ENCODE assay signal across 10 mouse cellular contexts in genomic region chr16:21377605-21377968, GRCm38 (mm10). TPM values are rescaled to one million over a fixed set of nuclear protein-coding genes. Genes with fewer than 3 reads are reported as not detected.
DNase-seq lines count a peak whose midpoint lies in the region; ATAC-seq and TF ChIP-seq lines count a peak whose summit lies in the region.
"Had no signal": no experiment of that assay in that cellular context is flagged by ENCODE, and none has a peak within 500 bp of the region (broad histone marks: within the 10 kb centered on the region; RNA-seq: fewer than 3 reads in every experiment).

No protein-coding gene starts in this region.

- H3K4me1 ChIP-seq in hindbrain, embryonic 10.5 days (replicated peaks): peaks cover 24% of the 10 kb centered on the region
- no peaks in the 10 kb centered on the region for H3K4me1 ChIP-seq in hindbrain, embryonic 16.5 days (ENCODE audit: control insufficient read depth, insufficient read depth, low read depth, low read length)
- peaks cover 38 to 71% of the 10 kb centered on the region in 2 experiments for H3K4me1 ChIP-seq in CH12.LX (ENCODE audit: control insufficient read depth in 1 of 2, insufficient read depth in 2 of 2)
- H3K4me1 ChIP-seq in embryonic facial prominence, embryonic 14.5 days (ENCODE audit: control insufficient read depth, insufficient read depth, low read length): peaks cover 30% of the 10 kb centered on the region
- peaks cover 32% of the 10 kb centered on the region for H3K4me1 ChIP-seq in limb, embryonic 13.5 days

- WGBS in hindbrain, embryonic 10.5 days: 50% methylated on average over 4 of the region's 4 CpGs
- WGBS in hindbrain, embryonic 16.5 days: 49% methylated on average over 4 of the region's 4 CpGs
- WGBS in embryonic facial prominence, embryonic 14.5 days: 20% methylated on average over 4 of the region's 4 CpGs
- 14% methylated on average over 4 of the region's 4 CpGs for WGBS in limb, embryonic 13.5 days

- peak; percentile 26 for DNase-seq in hindbrain, embryonic 10.5 days (ENCODE audit: low spot score)
- DNase-seq in CH12.LX (ENCODE audit: extremely low read depth): no peak
- DNase-seq in embryonic facial prominence, embryonic 14.5 days (ENCODE audit: low spot score): peak; percentile 92
- no peak for DNase-seq in spleen, adult 12 weeks (ENCODE audit: low spot score)
- DNase-seq in left cerebral cortex, postnatal 10 days (ENCODE audit: extremely low spot score in 1 of 2, low spot score in 2 of 2): no peak
- no peak for DNase-seq in ovary, postnatal 14 days (ENCODE audit: low spot score)
- DNase-seq: adrenal gland, adult 8-10 months; cerebellum, postnatal 25 days had no signal

- TF ChIP-seq POLR2A in CH12.LX (IDR thresholded peaks at IDR 0.05; ENCODE audit: low read depth, low read length): no peak

- intact Hi-C loops in left cerebral cortex, postnatal 10 days (cut with DNase I): no loop called here

- no peaks in the 10 kb centered on the region for H3K79me2 ChIP-seq in CH12.LX (replicated peaks; ENCODE audit: control insufficient read depth, extremely low read depth, insufficient read depth, poor library complexity, severe bottlenecking)

- no peak overlapping the region for H3K4me2 ChIP-seq in hindbrain, embryonic 16.5 days (ENCODE audit: low read length)
- H3K4me2 ChIP-seq in CH12.LX (ENCODE audit: insufficient read depth, low read depth, poor library complexity, severe bottlenecking): no peak overlapping the region
- H3K4me2 ChIP-seq in embryonic facial prominence, embryonic 14.5 days (ENCODE audit: low read depth, low read length): peak overlapping the region; percentile 18; the same call in 1 of the 2 replicates
- no peak overlapping the region for H3K4me2 ChIP-seq in limb, embryonic 13.5 days (replicated peaks)

- no peak for ATAC-seq in hindbrain, embryonic 16.5 days
- ATAC-seq in embryonic facial prominence, embryonic 14.5 days (ENCODE audit: low read depth): peak; percentile 66
- ATAC-seq in limb, embryonic 13.5 days (ENCODE audit: low FRiP score, low read depth): peak; percentile 72

- H3K27me3 ChIP-seq in hindbrain, embryonic 10.5 days (ENCODE audit: insufficient read depth, poor library complexity, severe bottlenecking): peaks cover 28% of the 10 kb centered on the region
- H3K27me3 ChIP-seq in hindbrain, embryonic 16.5 days (replicated peaks; ENCODE audit: control insufficient read depth, insufficient read depth, low read length): no peaks in the 10 kb centered on the region
- H3K27me3 ChIP-seq in CH12.LX (replicated peaks): no peaks in the 10 kb centered on the region
- H3K27me3 ChIP-seq in embryonic facial prominence, embryonic 14.5 days (replicated peaks; ENCODE audit: control insufficient read depth, insufficient read depth, low read length): no peaks in the 10 kb centered on the region
- H3K27me3 ChIP-seq in limb, embryonic 13.5 days: no peaks in the 10 kb centered on the region

- no peaks in the 10 kb centered on the region for H3K36me3 ChIP-seq in hindbrain, embryonic 10.5 days
- no peaks in the 10 kb centered on the region for H3K36me3 ChIP-seq in hindbrain, embryonic 16.5 days (ENCODE audit: control insufficient read depth, insufficient read depth, low read length)
- no peaks in the 10 kb centered on the region for H3K36me3 ChIP-seq in CH12.LX (replicated peaks in 1 of 2; ENCODE audit: control insufficient read depth in 1 of 2, insufficient read depth in 1 of 2, low read length in 1 of 2)
- H3K36me3 ChIP-seq in embryonic facial prominence, embryonic 14.5 days (ENCODE audit: control insufficient read depth, insufficient read depth, low read length): no peaks in the 10 kb centered on the region
- H3K36me3 ChIP-seq in limb, embryonic 13.5 days: no peaks in the 10 kb centered on the region

- 0 out of 2 replicates have a peak, but pooled peaks have one; percentile 10 for TF ChIP-seq EP300 in CH12.LX (IDR thresholded peaks at IDR 0.05; ENCODE audit: low read length)

- peak overlapping the region; percentile 73 for H3K27ac ChIP-seq in hindbrain, embryonic 10.5 days
- no peak overlapping the region for H3K27ac ChIP-seq in hindbrain, embryonic 16.5 days (ENCODE audit: low read depth, low read length)
- no peak overlapping the region for H3K27ac ChIP-seq in CH12.LX (ENCODE audit: insufficient read depth, low read depth)
- H3K27ac ChIP-seq in embryonic facial prominence, embryonic 14.5 days (replicated peaks; ENCODE audit: low read depth, low read length): peak overlapping the region; percentile 88
- peak overlapping the region; percentile 78; the same call in 1 of the 2 replicates for H3K27ac ChIP-seq in limb, embryonic 13.5 days

- no peak overlapping the region for H3K4me3 ChIP-seq in hindbrain, embryonic 10.5 days
- no peak overlapping the region for H3K4me3 ChIP-seq in hindbrain, embryonic 16.5 days (ENCODE audit: low read length)
- no peak overlapping the region for H3K4me3 ChIP-seq in CH12.LX (replicated peaks in 1 of 3; ENCODE audit: low read depth in 2 of 3, low read length in 2 of 3, poor library complexity in 1 of 3)
- no peak overlapping the region for H3K4me3 ChIP-seq in embryonic facial prominence, embryonic 14.5 days (ENCODE audit: low read depth, low read length)
- H3K4me3 ChIP-seq in limb, embryonic 13.5 days: no peak overlapping the region

- dilution Hi-C loops in CH12.LX (cut with MboI; ENCODE audit: extremely low pct_ligation_motif_present, extremely low pct_unique_long_range_greater_than_20kb, low sequenced_read_pairs): no loop called here

- H3K9me3 ChIP-seq in hindbrain, embryonic 10.5 days: no peaks in the 10 kb centered on the region
- H3K9me3 ChIP-seq in hindbrain, embryonic 16.5 days (ENCODE audit: control insufficient read depth, low read length): no peaks in the 10 kb centered on the region
- H3K9me3 ChIP-seq in CH12.LX (replicated peaks; ENCODE audit: low read length): no peaks in the 10 kb centered on the region
- H3K9me3 ChIP-seq in embryonic facial prominence, embryonic 14.5 days (ENCODE audit: control insufficient read depth, low read length): no peaks in the 10 kb centered on the region
- H3K9me3 ChIP-seq in limb, embryonic 13.5 days: no peaks in the 10 kb centered on the region

- in situ Hi-C loops in CH12.LX (cut with MboI; ENCODE audit: low pct_ligation_motif_present, low pct_unique_long_range_greater_than_20kb, low sequenced_read_pairs): no loop called here

- no peak for TF ChIP-seq RAD21 in CH12.LX (IDR thresholded peaks at IDR 0.05; ENCODE audit: low read depth, low read length)

- no peak for TF ChIP-seq CTCF in CH12.LX (conservative IDR thresholded peaks at IDR 0.05 in 1 of 2, IDR thresholded peaks at IDR 0.05 in 1 of 2; ENCODE audit: low read depth in 2 of 2, low read length in 2 of 2)

- no peak overlapping the region for H3K9ac ChIP-seq in hindbrain, embryonic 16.5 days (ENCODE audit: low read depth, low read length)
- no peak overlapping the region for H3K9ac ChIP-seq in CH12.LX (ENCODE audit: insufficient read depth, low read depth)
- no peak overlapping the region for H3K9ac ChIP-seq in embryonic facial prominence, embryonic 14.5 days (ENCODE audit: low read depth, low read length)
- H3K9ac ChIP-seq in limb, embryonic 13.5 days: no peak overlapping the region

TF ChIP-seq in CH12.LX, 34 proteins besides CTCF, POLR2A, EP300 and RAD21:
- TF ChIP-seq MAZ (IDR thresholded peaks at IDR 0.05; ENCODE audit: low read depth, low read length) (0 out of 2 replicates have a peak, but pooled peaks have one; percentile 22), KAT2A (IDR thresholded peaks at IDR 0.05; ENCODE audit: insufficient replicate concordance, low read length) (no peak), ETS1 (conservative IDR thresholded peaks at IDR 0.05; ENCODE audit: low read depth, low read length) (0 out of 2 replicates have a peak, but pooled peaks have one; percentile 15), ZNF384 (IDR thresholded peaks at IDR 0.05; ENCODE audit: low read depth, low read length) (peak; percentile 91)

RNA-seq across cellular contexts. Expression of gene Vps8, which starts 45.3 kb away (rescaled TPM):
- polyA plus RNA-seq in hindbrain, embryonic 10.5 days (2016; fragmentation: Nextera tagmentation; extraction: Ambion mirVana): 23.7 and 23.8 TPM in 2 replicates
- polyA plus RNA-seq in hindbrain, embryonic 16.5 days (2015; fragmentation: Nextera tagmentation; extraction: Ambion mirVana): 33.1 and 38.3 TPM in 2 replicates
- 13.3 and 15.9 TPM in 2 replicates for total RNA-seq in CH12.LX (2012; rRNA removed)
- 11.9 and 13.6 TPM in 2 replicates for total RNA-seq in CH12.LX (2014; rRNA removed)
- 11.9 and 17.6 TPM in 2 replicates for polyA plus RNA-seq in CH12.LX (2012; ENCODE audit: insufficient read length, low read depth)
- 17.0 and 18.0 TPM in 2 replicates for polyA plus RNA-seq in embryonic facial prominence, embryonic 14.5 days (2014; fragmentation: Nextera tagmentation; extraction: Ambion mirVana)
- 11.7 and 14.3 TPM in 2 replicates for polyA plus RNA-seq in limb, embryonic 13.5 days (2015; fragmentation: Nextera tagmentation; extraction: Ambion mirVana)
- total RNA-seq in left cerebral cortex, postnatal 10 days (2021): 10 to 100 TPM; 57.2 to 61.5 TPM

Comparison
In these comparisons a context has a peak if more than half of its experiments do, and no peak if none do; other contexts are left out.
1. H3K27ac ChIP-seq: peak in hindbrain, embryonic 10.5 days (single experiment), embryonic facial prominence, embryonic 14.5 days (single experiment) and limb, embryonic 13.5 days (single experiment); none in hindbrain, embryonic 16.5 days (single experiment) and CH12.LX (single experiment).
2. DNase-seq: peak in hindbrain, embryonic 10.5 days (single experiment) and embryonic facial prominence, embryonic 14.5 days (single experiment); none in CH12.LX (single experiment), spleen, adult 12 weeks (single experiment), left cerebral cortex, postnatal 10 days (0 of 2) and ovary, postnatal 14 days (single experiment).